Mouse (Mus musculus) forebrain, embryonic 12.5 days (tissue): ENCODE results near the gene Itgbl1. TPM values are rescaled to one million over a fixed set of nuclear protein-coding genes. Genes with fewer than 3 reads are reported as not detected.
"Not testable (repeated sequence)": the region's sequence is repeated elsewhere in the genome, so short reads cannot be mapped to it uniquely, and the experiment has no call there.

Source experiments
- ATAC-seq: fragments of 200-750 bp; cut with Nextera tagmentation; 2 replicates; pipeline ENCODE4 v1.8.0; 2017; ENCODE audit warnings: moderate TSS enrichment; ENCODE audit not compliant: low FRiP score
- H3K27ac ChIP-seq: fragments of 300-500 bp; sonication (generic); 2 replicates; pipeline ENCODE4 v1.5.1; 2016; ENCODE audit warnings: mild to moderate bottlenecking
- H3K27me3 ChIP-seq: fragments of 300-500 bp; sonication (generic); 2 replicates; pipeline ENCODE4 v1.6.1; 2016; ENCODE audit warnings: mild to moderate bottlenecking
- H3K36me3 ChIP-seq: fragments of 300-500 bp; sonication (generic); replicated peaks from 2 replicates; pipeline ENCODE4 v1.6.1; 2016; ENCODE audit warnings: mild to moderate bottlenecking
- H3K4me1 ChIP-seq: fragments of 300-500 bp; sonication (generic); 2 replicates; pipeline ENCODE4 v1.6.1; 2016
- H3K4me2 ChIP-seq: fragments of 300-500 bp; sonication (generic); 2 replicates; pipeline ENCODE4 v1.6.1; 2016; ENCODE audit warnings: mild to moderate bottlenecking, moderate library complexity
- H3K4me3 ChIP-seq: fragments of 300-500 bp; sonication (generic); replicated peaks from 2 replicates; pipeline ENCODE4 v1.5.1; 2016; ENCODE audit warnings: mild to moderate bottlenecking
- H3K9ac ChIP-seq: fragments of 300-500 bp; sonication (generic); 2 replicates; pipeline ENCODE4 v1.6.1; 2016; ENCODE audit warnings: mild to moderate bottlenecking
- H3K9me3 ChIP-seq: fragments of 300-500 bp; sonication (generic); 2 replicates; pipeline ENCODE4 v1.6.1; 2016
- WGBS: fragments of 180-500 bp; shearing (Covaris S2); methylation state at CpG from one replicate; pipeline ENCODE4 v1.1.7; 2016; 5-methylcytosine and 5-hydroxymethylcytosine counted together
- polyA plus RNA-seq: library from polyadenylated mRNA; unstranded; fragments of >200 nt; fragmentation: Nextera tagmentation; extraction: Ambion mirVana; gene quantifications from 2 replicates; pipeline ENCODE4 v1.2.1, GENCODE M21; 2016

The Itgbl1 gene
- 1.6 TPM in 2 replicates for polyA plus RNA-seq

GRCm38 (mm10) chr14:123659921-123660385 lies at the start of gene Itgbl1:
Gene Itgbl1, plus strand, starts transcription at chr14:123659971.
- H3K9me3 ChIP-seq: no peaks in the 10 kb centered on the region
- H3K4me3 ChIP-seq: no peak within 1 kb of the TSS
- H3K27ac ChIP-seq: no peak within 1 kb of the TSS
- no peak within 1 kb of the TSS for H3K4me2 ChIP-seq
- no peaks in the 10 kb centered on the region for H3K36me3 ChIP-seq
- H3K9ac ChIP-seq: no peak within 1 kb of the TSS
- 41% methylated on average over 7 of the region's 7 CpGs for WGBS
- H3K4me1 ChIP-seq: peaks cover 10% of the 10 kb centered on the region
- H3K27me3 ChIP-seq: 0 out of 2 replicates have a peak, but pooled peaks cover 4% of the 10 kb centered on the region
- ATAC-seq: peak; percentile 21; the same call in 1 of the 2 replicates

DNA sequence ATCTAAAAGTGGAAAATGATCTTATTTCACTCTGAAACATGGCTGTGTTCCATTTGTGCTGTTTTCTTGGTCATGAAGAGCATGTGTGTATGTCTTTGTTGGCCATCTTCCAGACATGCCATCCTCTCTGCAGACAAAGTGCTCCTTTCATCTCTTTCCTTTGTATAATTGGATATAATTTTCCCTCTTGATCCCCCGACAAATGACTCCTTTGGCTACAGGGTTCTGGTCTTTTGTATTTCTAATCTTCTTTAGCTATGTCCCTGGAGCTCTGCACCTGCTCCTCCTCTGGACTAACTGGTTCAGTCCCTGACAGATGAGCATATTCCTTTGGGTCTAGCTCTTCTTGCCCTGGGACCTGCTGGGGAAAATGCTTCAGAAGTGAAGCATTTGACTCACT lies 36.8 kb upstream of the Itgbl1 start:
- H3K27ac ChIP-seq: peak overlapping the region; percentile 36; the same call in 1 of the 2 replicates
- no peaks in the 10 kb centered on the region for H3K9me3 ChIP-seq
- no peak overlapping the region for H3K4me3 ChIP-seq
- WGBS: 4% methylated on average over 1 of the region's 1 CpGs
- ATAC-seq: no peak
- H3K4me1 ChIP-seq: peaks cover 18% of the 10 kb centered on the region
- H3K9ac ChIP-seq: no peak overlapping the region
- H3K4me2 ChIP-seq: no peak overlapping the region
- no peaks in the 10 kb centered on the region for H3K27me3 ChIP-seq
- H3K36me3 ChIP-seq: no peaks in the 10 kb centered on the region

GRCm38 (mm10) chr14:123626501-123627179 lies 33.1 kb upstream of the Itgbl1 start, which contains the start of gene Nalcn:
Gene Nalcn, minus strand, starts transcription at chr14:123627144.
- H3K36me3 ChIP-seq: no peaks in the 10 kb centered on the region
- peak within 1 kb of the TSS; percentile 79 for H3K4me2 ChIP-seq
- peak; percentile 90 for ATAC-seq
- no peaks in the 10 kb centered on the region for H3K27me3 ChIP-seq
- under 1% methylated on average over 47 of the region's 47 CpGs for WGBS
- peak within 1 kb of the TSS; percentile 57 for H3K27ac ChIP-seq
- H3K4me3 ChIP-seq: peak within 1 kb of the TSS; percentile 66
- no peaks in the 10 kb centered on the region for H3K9me3 ChIP-seq
- peak within 1 kb of the TSS; percentile 72 for H3K9ac ChIP-seq
- peaks cover 18% of the 10 kb centered on the region for H3K4me1 ChIP-seq

DNA sequence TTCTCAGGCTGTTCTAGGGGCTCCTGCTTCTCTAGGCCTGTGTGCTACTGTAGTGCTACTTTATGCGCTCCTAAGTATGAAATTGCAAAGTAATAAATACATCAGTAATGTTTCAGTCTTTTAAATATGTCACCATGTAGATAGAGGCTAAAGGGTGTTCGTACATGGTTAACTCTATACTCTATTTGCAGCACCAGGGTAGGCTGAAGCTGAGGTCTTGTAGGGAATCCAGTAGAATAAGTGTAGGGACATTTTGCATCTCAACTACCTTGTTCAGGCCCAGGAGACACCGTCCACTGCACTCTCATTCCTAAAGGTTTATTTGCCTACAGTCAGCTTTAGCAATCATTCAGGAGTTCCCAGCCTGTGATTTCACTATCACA lies 32.6 kb upstream of the Itgbl1 start:
- peak overlapping the region; percentile 57 for H3K27ac ChIP-seq
- H3K36me3 ChIP-seq: no peaks in the 10 kb centered on the region
- H3K4me3 ChIP-seq: peak overlapping the region; percentile 66
- H3K9ac ChIP-seq: peak overlapping the region; percentile 72
- peak overlapping the region; percentile 79 for H3K4me2 ChIP-seq
- peaks cover 18% of the 10 kb centered on the region for H3K4me1 ChIP-seq
- 43% methylated on average over 3 of the region's 3 CpGs for WGBS
- H3K9me3 ChIP-seq: no peaks in the 10 kb centered on the region
- no peak; the same call in 1 of the 2 replicates for ATAC-seq
- H3K27me3 ChIP-seq: no peaks in the 10 kb centered on the region

- H3K9ac ChIP-seq: no peak overlapping the region
- no peaks in the 10 kb centered on the region for H3K36me3 ChIP-seq
- no peaks in the 10 kb centered on the region for H3K9me3 ChIP-seq
- peaks cover 10% of the 10 kb centered on the region for H3K4me1 ChIP-seq
- 23% methylated on average over 20 of the region's 20 CpGs for WGBS
- no peak overlapping the region for H3K4me3 ChIP-seq
- 0 out of 2 replicates have a peak, but pooled peaks cover 4% of the 10 kb centered on the region for H3K27me3 ChIP-seq
- no peak overlapping the region; the same call in 1 of the 2 replicates for H3K27ac ChIP-seq
- H3K4me2 ChIP-seq: peak overlapping the region; percentile 24; the same call in 1 of the 2 replicates
- ATAC-seq: peak; percentile 93
These were observed 1.3 kb downstream of the Itgbl1 start for GRCm38 (mm10) chr14:123661091-123661491.

DNA sequence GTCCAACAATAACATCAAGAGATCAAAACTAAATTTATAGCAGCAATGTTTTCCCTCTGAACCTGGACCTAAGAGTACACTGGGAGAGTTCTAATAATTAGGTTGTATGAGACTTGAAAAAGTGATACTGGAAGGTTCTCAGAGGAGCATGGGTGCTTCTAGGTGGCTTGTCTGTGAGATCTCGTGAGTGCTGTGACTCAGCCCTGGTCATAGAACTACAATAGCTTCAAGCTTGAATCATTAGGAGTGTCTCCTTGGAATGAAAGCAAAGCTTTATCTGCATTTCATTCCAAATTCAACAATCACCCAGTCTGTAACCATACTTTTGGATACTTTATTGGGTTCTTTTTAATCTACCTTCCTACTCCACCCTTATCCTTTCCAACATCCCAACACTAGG lies 2.6 kb downstream of the Itgbl1 start:
- WGBS: 88% methylated on average over 1 of the region's 1 CpGs
- peaks cover 10% of the 10 kb centered on the region for H3K4me1 ChIP-seq
- no peaks in the 10 kb centered on the region for H3K9me3 ChIP-seq
- H3K4me3 ChIP-seq: no peak overlapping the region
- H3K9ac ChIP-seq: no peak overlapping the region
- H3K36me3 ChIP-seq: no peaks in the 10 kb centered on the region
- no peak for ATAC-seq
- H3K4me2 ChIP-seq: no peak overlapping the region
- no peak overlapping the region for H3K27ac ChIP-seq
- 0 out of 2 replicates have a peak, but pooled peaks cover 4% of the 10 kb centered on the region for H3K27me3 ChIP-seq

DNA sequence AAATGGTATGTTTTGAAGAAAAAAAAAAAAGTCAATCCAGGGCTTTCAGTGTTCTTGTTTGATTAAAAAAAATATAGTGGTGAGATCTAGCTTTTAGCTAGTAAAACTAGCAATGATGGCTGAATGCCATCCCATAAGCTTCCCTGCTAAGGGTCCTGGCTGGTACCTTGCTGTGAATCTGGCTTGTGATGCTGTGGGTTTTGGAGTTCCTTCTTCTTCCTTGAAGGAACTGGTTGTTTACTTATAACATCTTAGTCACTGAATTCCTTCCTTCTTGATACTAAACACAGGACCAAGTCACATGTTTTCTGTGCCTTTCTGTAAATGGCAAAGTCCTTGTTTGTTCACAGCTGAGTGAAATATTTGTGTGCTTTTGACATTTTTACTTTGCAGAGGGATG lies 3.4 kb downstream of the Itgbl1 start:
- Histone ChIP-seq H3K4me1 (peaks cover 10% of the 10 kb centered on the region), H3K27me3 (0 out of 2 replicates have a peak, but pooled peaks cover 4% of the 10 kb centered on the region), H3K27ac (no peak overlapping the region), H3K36me3 (no peaks in the 10 kb centered on the region), H3K4me3 (no peak overlapping the region), H3K9me3 (no peaks in the 10 kb centered on the region), H3K9ac (no peak overlapping the region), H3K4me2 (no peak overlapping the region)
- no peak for ATAC-seq

GRCm38 (mm10) chr14:123664451-123664850 lies 4.7 kb downstream of the Itgbl1 start:
- H3K9me3 ChIP-seq: no peaks in the 10 kb centered on the region
- H3K36me3 ChIP-seq: no peaks in the 10 kb centered on the region
- ATAC-seq: no peak
- H3K4me2 ChIP-seq: no peak overlapping the region
- no peak overlapping the region for H3K9ac ChIP-seq
- H3K4me1 ChIP-seq: peaks cover 10% of the 10 kb centered on the region
- H3K27ac ChIP-seq: no peak overlapping the region
- no peak overlapping the region for H3K4me3 ChIP-seq
- 0 out of 2 replicates have a peak, but pooled peaks cover 4% of the 10 kb centered on the region for H3K27me3 ChIP-seq

DNA sequence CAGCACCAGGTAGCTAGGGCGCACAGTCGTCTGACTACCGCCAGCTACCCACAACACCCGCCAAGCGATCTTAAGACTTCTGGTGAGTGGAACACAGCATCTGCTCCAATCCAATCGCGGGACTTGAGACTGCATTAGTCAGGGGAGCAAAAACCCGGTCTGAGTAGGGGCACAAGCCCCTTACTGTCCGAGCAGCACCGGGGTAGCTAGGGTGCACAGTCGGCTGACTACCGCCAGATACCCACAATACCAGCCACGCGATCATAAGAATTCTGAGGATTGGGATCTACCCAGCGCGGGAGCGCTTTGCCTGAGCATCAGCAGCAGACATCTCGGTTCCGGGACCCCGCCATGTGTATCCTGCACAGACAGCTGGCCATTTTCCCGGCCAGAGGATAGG lies 11.3 kb downstream of the Itgbl1 start:
- not testable (repeated sequence) for H3K27ac ChIP-seq, H3K27me3 ChIP-seq, H3K9me3 ChIP-seq, H3K4me3 ChIP-seq, H3K36me3 ChIP-seq, H3K9ac ChIP-seq, ATAC-seq, H3K4me2 ChIP-seq, H3K4me1 ChIP-seq
- WGBS: 89% methylated on average over 21 of the region's 21 CpGs

GRCm38 (mm10) chr14:123678091-123678490 lies 18.3 kb downstream of the Itgbl1 start:
- Histone ChIP-seq H3K4me3 (no peak overlapping the region), H3K9ac (no peak overlapping the region), H3K27me3 (no peaks in the 10 kb centered on the region), H3K4me2 (no peak overlapping the region), H3K4me1 (no peaks in the 10 kb centered on the region), H3K36me3 (no peaks in the 10 kb centered on the region), H3K27ac (no peak overlapping the region), H3K9me3 (no peaks in the 10 kb centered on the region)
- 81% methylated on average over 2 of the region's 2 CpGs for WGBS
- no peak for ATAC-seq

- no peak overlapping the region for H3K4me2 ChIP-seq
- no peaks in the 10 kb centered on the region for H3K27me3 ChIP-seq
- no peak overlapping the region for H3K4me3 ChIP-seq
- H3K36me3 ChIP-seq: no peaks in the 10 kb centered on the region
- H3K4me1 ChIP-seq: no peaks in the 10 kb centered on the region
- no peak overlapping the region for H3K27ac ChIP-seq
- ATAC-seq: no peak
- no peak overlapping the region for H3K9ac ChIP-seq
- H3K9me3 ChIP-seq: no peaks in the 10 kb centered on the region
These were observed 55.0 kb downstream of the Itgbl1 start for GRCm38 (mm10) chr14:123714751-123715150.

DNA sequence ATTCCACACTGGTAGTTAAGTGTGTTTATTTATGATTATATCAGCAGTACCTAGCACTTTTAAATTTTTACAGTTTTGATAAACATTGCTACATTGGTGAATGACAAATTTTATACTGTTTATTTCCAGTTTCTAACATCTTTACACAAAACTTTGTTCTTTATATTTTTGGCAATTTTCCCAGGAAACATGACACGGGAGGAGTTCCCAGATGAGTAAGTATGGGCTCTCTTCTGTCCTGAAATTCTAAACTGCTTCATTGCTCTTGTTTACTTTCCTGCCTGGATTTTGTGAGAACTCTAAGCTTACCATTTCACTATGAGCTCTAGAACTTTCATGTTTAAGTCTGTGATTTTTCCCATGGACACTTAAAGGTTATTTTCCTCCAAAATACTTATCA lies 82.3 kb downstream of the Itgbl1 start:
- no peak overlapping the region for H3K9ac ChIP-seq
- no peaks in the 10 kb centered on the region for H3K4me1 ChIP-seq
- 78% methylated on average over 1 of the region's 1 CpGs for WGBS

GRCm38 (mm10) chr14:123751017-123751416 lies 91.2 kb downstream of the Itgbl1 start:
- no peak overlapping the region for H3K27ac ChIP-seq
- ATAC-seq: no peak
- WGBS: 83% methylated on average over 1 of the region's 1 CpGs
- no peak overlapping the region for H3K9ac ChIP-seq
- no peak overlapping the region for H3K4me3 ChIP-seq
- no peaks in the 10 kb centered on the region for H3K36me3 ChIP-seq
- H3K27me3 ChIP-seq: no peaks in the 10 kb centered on the region
- no peaks in the 10 kb centered on the region for H3K4me1 ChIP-seq
- H3K4me2 ChIP-seq: no peak overlapping the region
- H3K9me3 ChIP-seq: no peaks in the 10 kb centered on the region

More for the DNA sequence above, 82.3 kb downstream of the Itgbl1 start:
- Histone ChIP-seq H3K36me3 (no peaks in the 10 kb centered on the region), H3K9me3 (no peaks in the 10 kb centered on the region), H3K4me2 (no peak overlapping the region), H3K4me3 (no peak overlapping the region), H3K27ac (no peak overlapping the region), H3K27me3 (no peaks in the 10 kb centered on the region)
- no peak for ATAC-seq
